Mouse (Mus musculus) A20 (cell line): ENCODE data around the gene Zfp541.

Experiments used
- DNase-seq: peaks from one replicate; pipeline ENCODE4 v3.0.0-alpha.2; 2011; ENCODE audit warnings: low read depth, low spot score

Zfp541 gene

DNA sequence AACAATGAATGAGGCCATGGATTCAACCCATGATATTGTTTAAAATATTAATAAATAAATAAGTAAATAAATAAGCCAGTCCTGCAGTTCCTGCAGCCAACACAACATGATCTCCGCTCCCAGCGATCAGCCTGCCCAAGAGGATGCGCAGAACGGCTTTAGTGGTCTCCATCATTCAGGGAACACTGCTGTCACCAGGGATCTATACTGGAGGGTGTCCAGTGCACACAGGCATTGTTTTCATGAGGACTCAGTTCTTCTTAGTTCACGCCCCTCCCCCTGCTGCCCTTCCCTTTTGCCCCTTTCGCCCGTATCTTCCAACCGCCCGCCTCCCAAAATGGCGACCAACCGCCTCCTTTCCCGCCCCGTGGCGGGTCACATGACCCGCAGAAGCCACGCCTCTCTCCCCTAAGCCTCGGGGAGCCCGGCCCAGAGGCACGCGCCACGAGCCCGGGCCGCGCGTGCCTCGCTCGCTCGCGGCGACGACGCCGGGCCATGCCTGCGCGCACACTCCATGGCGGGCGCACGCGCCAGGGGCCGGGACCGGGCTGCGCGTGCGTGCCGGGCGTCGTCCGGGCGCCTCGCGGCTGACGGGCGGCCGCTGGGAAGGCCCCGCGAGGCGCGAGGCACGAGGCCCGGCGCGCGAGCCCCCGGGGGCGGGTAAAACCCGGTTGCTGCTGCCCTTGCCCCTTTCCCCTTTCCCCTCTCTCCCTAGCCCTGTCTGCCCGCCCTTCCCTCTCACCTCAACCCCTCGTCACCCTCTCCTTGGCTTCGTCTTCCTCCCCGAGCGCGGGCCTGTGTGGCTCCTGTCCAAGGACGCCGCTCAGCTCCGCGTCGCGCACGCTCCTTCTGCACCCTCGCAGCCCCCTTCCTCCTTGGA, at the start of gene Zfp541:
Zfp541 (plus strand) TSS at position 596 of the 880 bp plus-strand sequence.
- no peak for DNase-seq

DNA sequence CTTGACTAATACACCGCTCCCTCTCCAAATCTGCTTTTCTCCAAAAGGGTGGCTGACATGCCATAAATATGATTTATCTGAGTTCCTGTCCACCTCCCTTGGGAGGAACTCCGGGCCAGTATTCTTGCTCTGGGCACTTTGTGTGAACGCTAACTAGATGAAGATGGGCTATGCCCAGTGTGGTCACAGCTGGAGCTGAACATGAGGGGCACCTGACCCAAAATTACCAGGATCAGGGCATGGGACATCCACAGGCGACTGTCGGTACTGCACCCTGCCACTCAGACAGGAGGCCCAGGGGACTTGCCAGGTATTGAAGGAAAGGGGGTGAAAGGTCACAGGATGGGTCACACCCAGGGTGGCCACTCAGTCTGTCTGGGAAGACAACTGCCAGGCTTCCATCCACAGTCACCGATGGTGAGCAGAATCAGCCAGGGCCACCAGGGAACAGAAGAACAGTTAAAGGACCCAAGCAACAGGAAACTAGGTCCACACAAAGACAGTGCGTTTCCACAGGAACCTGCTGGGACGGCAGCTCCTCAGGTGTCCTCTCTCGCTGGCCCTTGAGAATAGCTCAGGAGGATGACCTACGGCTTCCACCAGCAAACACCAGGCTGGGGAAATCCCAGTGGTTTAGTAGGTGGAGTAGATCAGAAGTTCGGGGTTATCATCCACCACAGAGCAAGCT, 48.9 kb upstream of the Zfp541 start:
- peak; percentile 46 for DNase-seq

DNA sequence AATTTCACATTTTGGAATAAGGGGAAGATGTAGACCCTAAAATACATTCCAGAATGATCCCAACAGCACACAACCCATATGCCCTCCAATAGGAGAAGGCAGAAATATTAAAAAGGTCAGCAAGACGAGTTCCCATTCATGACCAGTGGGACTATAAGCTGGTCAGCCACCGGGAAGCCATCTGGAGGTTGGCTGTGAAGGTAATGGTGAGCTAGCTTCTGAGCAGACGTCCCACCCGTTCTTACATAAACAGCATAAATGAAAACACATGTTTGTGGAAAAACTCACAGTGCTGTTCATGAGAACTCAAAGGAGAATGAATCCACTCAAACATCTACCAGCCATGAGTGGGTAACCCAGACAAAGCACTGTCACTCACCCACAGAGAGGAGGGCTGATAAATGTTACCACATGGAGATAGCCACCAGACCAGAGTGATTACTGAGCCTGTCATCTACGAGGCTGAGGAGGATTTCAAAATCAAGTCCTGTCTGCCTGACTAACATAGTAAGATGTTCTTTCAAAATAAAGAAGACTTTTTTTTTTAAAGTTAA, 47.8 kb upstream of the Zfp541 start:
- no peak for DNase-seq

DNA sequence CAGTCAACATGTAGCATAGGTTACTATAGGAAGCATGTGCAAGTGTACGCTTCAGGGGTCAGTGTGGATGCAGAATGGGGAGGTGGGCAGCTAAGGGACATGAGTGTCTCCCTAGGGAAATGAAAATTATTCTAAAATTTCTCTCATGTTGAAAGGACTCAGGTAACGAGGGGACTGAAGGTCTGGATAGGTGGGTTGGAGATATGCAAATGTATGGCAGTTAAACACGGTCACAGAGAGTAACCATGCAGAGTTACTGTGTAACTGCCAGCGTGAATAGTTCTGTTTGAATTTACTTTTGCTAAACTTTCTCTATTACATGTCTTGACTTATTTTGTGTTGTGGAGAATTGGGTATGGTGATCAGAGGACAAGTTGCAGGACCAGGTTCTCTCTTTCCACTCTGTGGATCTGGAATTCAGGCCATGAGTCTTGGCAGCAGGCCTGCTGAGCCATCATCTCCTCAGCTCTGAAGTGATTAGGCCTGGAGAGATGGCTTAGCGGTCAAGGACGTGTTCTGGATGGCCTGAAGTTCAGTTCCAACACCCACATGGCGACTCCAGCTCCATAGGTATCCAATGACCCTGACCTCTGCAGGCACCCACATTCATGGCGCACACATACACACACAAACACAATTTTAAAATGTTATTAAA, 47.0 kb upstream of the Zfp541 start:
- peak; percentile 77 for DNase-seq

DNA sequence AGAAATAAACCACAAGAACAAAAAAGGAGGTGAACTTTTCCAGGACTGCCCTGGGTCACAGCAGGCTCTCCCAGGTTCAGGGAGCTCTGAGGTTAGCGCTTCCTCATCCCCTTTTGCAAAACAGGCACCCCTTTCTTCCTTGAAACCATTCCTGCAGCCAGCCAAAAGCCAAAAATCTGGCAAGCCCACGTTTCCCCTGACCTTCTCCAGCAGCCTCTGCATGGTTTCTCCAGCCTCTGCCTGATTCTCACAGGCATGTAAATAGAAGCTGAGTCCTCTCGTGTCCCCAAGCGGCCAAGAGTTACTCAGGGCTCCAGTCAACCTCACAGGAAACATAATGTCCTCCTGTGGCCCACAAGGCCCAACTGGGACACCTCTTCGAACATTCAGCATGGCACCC, 46.2 kb upstream of the Zfp541 start:
- DNase-seq = peak; percentile 43

DNA sequence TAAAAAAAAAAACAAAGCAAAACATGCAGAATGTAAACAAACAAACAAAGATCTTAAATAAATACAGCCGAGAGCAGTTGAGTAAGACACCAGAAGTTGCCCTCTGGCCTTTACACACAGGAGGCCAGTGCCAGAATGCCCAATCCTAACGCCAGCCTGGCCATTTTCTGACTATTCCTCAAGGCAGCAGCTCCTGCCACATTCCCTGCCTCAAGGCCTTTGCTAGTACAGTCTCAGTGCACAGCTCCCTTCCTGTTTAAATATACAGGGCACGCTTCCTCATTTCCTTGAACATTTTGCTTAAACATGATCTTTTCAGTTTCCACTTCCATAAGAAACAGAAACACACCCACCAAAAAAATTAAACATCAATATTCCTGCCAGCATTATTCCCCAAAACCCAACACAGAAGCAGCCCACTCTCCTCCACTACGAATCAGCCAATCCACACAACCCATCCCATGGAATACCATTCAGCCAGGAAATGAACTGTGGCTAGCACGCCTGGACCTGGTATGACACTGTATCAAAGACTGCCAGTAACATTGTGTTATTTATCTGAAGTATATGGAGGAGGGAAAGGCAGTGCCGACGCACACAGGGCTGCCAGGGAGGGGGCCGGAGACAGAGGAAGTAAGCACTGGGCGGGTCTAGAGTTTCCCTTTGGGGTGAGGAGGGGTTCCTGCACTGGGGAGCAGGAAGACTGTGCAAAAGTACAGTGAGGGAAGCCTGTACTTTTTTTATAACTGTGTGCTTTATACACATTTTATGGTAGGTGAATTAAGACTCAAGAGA, 43.4 kb upstream of the Zfp541 start:
- DNase-seq = peak; percentile 64

DNA sequence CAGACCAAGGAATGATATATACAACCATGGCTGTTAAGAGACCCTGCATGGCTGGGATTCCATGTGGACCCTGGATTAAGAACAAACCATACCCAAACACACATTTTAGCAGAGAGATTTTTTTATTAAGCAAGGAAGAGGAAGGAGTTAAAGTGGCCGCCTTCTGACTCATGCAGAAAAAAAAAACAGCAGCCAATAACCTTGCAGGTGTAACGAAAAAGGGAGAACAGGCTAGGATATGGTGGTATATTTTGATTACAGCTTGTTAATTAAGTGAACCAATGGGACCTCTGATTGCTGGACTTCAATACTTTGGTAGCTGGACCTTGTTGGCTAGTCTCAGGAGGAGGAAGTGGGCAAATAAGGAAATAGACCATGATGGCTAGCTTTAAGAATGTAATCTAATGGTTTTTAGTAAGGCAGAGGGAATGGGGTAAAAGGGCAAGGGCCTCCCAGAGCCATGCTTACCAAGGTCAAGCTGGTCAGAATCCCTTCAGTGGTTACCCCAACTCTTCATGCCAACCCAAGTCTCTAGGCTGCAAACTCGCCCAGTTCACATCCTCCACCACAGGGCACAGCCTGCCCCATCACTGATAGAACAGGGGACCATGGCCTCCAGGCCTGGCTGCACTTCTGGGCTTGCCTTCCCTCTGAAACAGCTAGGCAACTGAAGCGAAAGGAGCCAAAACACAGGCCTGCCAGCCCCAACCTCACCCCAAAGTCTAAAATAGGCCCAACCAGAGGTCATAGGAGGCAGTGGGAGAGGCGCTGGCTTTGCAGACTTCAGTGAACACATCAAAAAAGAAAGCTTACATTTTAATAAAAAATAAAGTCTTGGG, 42.1 kb upstream of the Zfp541 start:
- DNase-seq = peak; percentile 44

DNA sequence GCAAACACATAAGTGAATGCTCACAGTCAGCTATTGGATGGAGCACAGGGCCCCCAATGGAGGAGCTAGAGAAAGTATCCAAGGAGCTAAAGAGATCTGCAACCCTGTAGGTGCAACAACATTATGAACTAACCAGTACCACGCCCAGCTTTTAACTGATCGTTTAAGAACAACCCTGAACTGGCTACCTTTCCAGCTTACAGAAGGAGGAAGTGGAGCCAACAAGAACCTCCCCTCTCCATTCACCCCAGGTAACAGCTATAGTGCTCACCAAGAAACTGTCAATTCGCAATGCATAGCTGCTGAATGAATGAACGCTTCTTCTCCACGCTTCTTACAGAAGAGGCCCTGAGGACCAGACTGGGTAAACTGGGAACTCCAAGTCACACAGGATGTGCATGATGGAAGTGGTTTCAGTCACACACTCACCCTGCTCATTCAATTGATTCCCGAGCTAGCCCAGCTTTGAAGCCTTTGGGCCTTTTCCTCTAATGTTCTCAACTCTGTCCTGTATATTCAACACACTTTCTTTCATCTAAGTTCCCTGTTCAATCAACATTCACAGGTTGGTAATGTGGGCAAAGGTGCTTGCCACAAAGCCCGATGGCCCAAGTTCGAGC, 36.9 kb upstream of the Zfp541 start:
- no peak for DNase-seq

DNA sequence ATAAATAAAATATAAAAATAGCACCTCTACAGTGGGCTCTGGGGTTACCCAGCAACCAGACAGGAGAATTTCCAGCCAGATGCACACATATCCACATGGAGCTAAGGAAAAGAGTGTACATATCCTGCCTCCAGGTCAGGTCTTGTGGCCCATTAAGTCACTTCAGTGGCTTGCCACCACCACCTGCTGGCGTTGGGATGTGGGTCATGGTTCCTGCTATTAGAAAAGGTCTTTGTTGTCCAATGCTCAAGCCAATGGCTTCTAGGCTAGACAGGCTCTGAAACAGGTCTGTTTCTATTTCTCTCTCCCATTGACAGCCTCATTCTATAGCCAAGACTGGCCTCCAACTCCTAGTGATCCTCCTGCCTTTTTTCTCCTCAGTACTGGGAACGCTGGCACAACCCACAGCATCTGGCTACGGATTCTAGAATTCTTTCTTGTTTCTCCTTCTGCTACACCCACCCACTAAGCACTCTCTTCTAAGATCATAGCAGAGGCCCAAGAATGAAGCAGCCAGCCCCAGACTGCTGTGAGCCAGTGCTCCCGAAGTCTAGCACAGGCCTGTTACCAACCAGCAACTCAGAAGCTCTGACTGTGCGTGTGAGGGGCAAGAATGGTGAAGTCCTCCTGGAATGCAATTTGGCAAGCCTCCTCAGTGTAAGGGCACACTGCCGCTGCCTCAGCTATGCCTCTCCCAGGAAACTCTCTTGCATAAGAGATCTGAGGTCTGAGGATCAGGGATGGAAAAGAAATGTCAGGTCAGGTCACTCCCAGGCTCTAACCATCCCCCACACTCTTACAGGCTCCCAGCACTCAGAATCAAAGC, 33.3 kb upstream of the Zfp541 start:
- DNase-seq = no peak

DNA sequence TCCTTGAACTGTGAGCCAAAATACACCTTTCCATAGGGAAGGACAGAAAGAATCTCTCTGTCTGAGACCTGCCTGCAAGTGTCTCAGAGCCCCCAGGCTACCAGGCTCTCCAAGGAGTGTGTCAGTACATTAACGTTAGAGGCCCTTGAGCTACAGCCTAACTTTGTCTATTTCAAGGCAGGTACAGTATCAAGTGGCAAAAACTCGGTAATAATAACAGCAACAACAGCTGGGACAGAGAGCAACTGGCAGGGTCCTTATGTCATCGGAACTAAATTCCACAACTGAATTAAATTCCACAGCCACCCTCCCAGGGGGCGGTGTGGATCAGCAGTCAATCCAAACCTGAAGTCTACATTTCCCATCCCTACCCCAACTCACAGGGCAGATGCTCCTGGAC, 30.5 kb upstream of the Zfp541 start:
- no peak for DNase-seq

DNA sequence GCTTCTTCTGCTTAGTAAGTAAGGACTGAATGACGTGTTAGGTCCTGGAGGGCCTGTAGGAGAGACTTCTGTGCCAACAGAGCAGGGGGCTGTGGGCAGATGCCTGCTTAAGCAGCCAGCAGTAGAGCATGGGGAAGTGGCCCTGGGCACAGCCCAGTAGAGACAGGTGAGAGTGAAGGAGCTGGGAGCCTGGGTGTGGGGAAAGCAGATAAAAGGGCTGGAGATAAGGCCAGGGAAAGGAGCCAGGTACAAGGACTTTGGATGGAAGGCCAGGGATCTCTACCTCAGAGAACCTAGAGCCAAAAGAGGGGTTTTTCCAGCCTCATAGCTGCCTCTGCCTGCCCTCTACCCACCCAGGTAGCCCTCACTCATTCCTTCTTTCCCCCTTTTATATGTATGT, 28.6 kb upstream of the Zfp541 start:
- no peak for DNase-seq

DNA sequence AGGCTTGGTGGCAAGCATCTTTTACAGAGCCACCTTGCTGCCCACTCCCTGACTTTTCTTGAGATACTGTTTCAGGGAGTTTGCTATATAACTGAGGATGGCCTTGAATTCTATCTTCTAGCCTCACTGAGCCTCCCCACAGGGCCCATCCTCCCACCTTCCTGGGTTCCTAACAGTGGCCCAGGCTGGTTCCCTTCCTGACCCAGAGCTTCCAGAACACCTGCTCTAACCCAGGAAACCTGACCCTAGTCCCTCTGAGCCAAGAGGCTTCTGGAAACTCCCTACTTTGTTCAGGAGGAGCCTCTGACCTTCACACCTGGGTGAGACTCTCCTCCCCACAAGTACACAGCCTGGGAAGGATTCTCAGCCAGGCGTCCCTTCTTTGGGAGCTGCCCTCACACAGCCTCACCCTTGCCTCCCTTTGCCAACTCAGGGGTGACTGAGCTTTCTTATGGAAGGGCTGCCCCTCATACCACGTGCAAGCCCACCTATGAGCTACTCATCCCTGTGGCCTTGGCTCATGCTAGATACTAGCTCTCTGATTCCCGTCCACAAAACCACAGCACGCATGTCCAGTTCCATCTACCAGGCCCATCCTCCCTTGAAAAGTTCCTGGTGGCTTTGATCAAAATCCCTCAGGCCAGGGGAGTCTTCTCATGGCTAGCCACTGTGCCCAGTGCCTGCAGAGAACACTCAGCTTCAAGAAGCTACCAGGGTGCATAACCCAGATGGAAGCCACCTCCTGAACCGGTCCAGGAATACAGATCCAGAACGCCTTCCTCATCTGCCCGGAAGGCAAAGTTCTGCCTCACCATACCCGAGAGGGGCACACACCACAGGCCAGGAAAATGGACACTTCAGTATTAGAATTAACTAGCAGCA, 27.8 kb upstream of the Zfp541 start:
- no peak for DNase-seq

DNA sequence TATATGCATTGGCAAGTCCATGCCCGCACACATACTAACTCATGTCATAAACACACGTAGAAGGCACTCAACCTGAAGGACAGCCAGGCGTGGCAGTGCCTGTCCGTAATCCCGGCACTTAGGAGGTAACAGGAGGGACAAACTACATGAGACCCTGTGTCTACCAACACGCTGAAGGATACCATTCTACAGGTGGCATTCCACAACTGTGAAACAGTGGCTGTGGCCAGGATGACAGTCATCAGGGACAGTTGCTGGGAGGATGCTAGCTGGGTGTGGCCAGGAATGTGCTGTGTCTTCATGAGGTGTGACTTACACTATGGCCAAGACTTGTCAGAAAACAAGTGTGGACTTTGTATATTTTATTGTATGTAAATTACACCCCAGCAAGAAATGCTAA, 24.6 kb upstream of the Zfp541 start:
- DNase-seq = no peak

DNA sequence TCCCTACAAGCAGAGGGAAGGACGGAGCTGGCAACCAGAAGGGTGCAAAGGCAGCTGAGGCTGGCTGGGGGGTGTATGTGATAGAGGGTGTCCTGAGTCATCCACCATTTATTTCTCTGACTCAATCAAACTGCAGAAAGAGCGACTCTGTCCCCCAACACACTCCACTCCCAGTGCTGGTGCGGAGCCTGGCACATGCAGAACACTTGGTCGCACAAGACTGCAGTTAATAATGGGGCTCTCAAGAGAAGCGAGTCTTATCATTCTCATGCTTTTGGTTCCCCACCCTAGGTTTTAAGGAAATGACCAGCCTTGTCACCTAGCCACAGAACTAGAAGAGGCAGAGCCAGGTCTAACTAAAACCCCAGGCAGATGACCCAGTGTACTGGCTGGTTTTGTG, 22.3 kb upstream of the Zfp541 start:
- no peak for DNase-seq

DNA sequence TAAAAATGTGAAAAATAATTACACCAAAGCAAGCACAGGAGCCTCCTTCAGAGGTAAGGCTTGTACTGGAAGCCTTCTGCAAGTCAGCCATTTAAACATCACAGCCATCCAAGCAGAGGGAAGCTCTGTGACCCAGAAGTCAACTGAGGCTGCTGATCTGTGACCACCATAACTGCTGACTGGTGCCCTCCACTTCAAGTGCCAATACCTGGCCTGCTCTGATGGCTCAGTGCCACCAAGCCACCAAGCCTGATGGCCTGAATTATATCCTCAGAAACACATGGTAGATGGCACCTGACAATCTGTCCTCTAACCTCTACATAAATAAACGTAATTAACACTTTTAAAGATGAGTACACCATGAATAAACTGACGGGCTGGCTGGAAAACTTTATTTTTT, 20.4 kb upstream of the Zfp541 start:
- no peak for DNase-seq

DNA sequence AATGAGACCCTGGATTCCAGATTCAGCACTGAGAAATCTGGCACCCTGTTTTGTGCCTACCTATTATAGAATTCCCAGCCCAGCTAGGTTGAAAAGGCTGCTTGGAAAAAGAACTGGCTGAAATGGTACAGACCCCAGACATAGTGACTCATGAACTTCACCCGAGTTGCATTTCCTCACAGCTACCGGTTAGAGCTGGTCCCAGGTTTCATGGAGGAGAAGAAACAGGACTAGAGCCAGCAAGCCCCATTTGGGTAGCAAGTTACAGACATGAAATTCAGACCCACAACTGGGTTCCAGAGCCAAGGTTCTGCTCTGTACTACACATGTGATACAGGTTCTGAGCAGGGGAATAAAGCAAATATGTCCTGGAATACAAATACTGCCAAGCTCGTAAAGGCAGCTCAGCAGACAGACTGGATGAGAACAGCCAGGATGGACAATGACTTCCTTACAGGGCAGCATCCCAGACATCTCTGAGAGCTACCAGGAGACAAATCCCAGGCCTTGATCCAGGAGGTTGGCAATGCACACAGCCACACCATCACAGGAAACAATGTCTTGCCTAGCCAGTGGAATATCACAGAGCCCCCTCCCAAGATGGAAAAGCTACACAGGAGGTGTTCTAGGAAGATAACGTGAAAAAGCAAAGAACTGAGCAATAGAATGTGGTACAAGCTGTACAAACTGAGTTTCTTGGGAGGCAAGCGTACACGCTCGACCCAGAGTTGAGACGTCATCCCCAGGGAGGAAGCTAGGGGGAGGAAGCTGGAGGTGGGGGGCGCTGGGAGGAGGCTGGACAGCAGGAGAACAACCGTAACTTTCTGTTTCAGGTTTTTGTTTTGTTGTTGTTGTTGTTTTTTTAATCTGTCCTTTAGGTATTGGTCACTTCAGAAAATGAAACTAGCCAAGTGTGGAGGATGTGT, 18.5 kb upstream of the Zfp541 start:
- no peak for DNase-seq

DNA sequence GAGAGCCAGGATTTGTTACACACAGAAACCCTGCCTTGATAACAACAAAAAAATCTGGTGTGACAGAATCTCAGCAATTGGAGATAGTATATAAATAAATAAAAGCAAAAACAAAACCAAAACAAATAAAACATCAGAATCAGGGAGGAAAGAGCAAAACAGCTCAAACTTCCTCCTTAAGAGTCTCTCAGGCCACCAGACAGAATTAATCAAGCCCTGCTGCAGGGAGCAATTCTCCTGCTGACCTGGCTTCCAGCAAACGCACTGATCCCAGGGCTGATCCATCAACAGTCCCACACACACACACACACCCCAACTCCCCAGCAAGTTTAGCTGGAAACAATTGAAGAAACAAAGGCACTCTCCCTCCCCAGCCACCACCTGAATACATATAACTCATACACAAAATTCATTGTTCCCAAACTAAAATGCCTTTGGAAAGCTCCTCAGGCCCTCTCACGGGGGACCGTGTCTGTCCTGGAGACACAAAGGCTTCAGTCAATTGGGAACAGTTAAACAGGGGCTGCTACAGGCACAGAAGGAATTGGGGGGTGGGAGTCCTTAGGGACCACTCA, 17.7 kb upstream of the Zfp541 start:
- peak; percentile 37 for DNase-seq
